Mouse (Mus musculus): ENCODE data around the gene St5.

DNA sequence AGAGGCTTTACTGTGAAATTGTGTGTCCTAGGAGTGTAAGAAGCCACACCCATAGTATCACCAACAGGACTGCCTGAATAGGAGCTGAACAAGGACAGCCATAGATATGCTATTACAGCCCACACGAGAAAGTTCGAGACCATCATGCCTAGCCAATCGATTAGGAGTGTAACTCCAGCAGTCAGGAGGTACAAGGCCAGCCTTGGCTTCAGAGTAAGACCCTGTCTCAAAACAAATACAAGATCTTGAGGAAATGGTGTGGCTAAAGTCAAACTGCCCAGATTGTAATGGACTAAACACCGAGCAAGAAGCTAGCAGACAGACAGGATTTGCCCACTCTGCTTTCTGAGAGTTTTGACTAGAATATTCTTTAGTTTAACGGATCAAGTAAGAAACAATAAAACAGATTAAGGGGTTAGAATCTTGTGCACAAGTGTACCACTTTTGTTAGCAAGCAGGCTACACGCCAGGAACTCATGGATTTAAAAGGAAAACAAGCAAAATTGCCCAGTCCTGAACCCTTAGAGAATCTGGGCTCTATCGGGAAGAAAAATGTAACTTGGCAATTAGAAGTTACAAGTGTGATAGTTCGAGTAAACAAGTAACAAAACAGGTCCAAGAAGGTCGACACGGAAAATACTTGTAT, 185.2 kb downstream of the St5 start:
- no peak for TF ChIP-seq POLR2A (IDR thresholded peaks at IDR 0.05; ENCODE audit: control insufficient read depth, low read depth, low read length)
- TF ChIP-seq CTCF (IDR thresholded peaks at IDR 0.05; ENCODE audit: control insufficient read depth, insufficient read depth, insufficient replicate concordance, low read depth, low read length) = no peak
